11 mouse cellular contexts compared by ENCODE assay signal in genomic region chr12:86103852-86104251, GRCm38 (mm10). TPM values are rescaled to one million over a fixed set of nuclear protein-coding genes. Genes with fewer than 3 reads are reported as not detected.
DNase-seq lines count a peak whose midpoint lies in the region; ATAC-seq and TF ChIP-seq lines count a peak whose summit lies in the region.
"Had no signal": no experiment of that assay in that cellular context is flagged by ENCODE, and none has a peak within 500 bp of the region (broad histone marks: within the 10 kb centered on the region; RNA-seq: fewer than 3 reads in every experiment).

No protein-coding gene starts in this region.

- no peak for TF ChIP-seq POLR2A in cortical plate, adult 2 months (IDR thresholded peaks at IDR 0.05; ENCODE audit: extremely low read depth, insufficient read depth, low read length)

- H3K4me1 ChIP-seq in heart, embryonic 14.5 days (ENCODE audit: control insufficient read depth in 2 of 2, insufficient read depth in 2 of 2, low read length in 2 of 2) = peaks cover 34 to 41% of the 10 kb centered on the region in 2 experiments
- peaks cover 4% of the 10 kb centered on the region; the same call in 1 of the 2 replicates for H3K4me1 ChIP-seq in cortical plate, adult 2 months (ENCODE audit: control insufficient read depth, insufficient read depth, low read length)
- peaks cover 28% of the 10 kb centered on the region for H3K4me1 ChIP-seq in hindbrain, embryonic 13.5 days (replicated peaks)
- peaks cover 40% of the 10 kb centered on the region for H3K4me1 ChIP-seq in midbrain, embryonic 10.5 days

- peak overlapping the region; percentile 98 to 99 for H3K27ac ChIP-seq in heart, embryonic 14.5 days (replicated peaks in 1 of 2; ENCODE audit: control insufficient read depth in 1 of 2, insufficient read depth in 1 of 2, low read depth in 2 of 2, low read length in 2 of 2)
- H3K27ac ChIP-seq in cortical plate, adult 2 months (ENCODE audit: insufficient read depth, low read length) = peak overlapping the region; percentile 71
- H3K27ac ChIP-seq in hindbrain, embryonic 13.5 days = peak overlapping the region; percentile 53
- peak overlapping the region; percentile 70 for H3K27ac ChIP-seq in midbrain, embryonic 10.5 days (replicated peaks)
- H3K27ac ChIP-seq: limb, embryonic 12.5 days had no signal

- DNase-seq in heart, postnatal 14 days = no peak
- DNase-seq in midbrain, embryonic 10.5 days (ENCODE audit: low spot score) = no peak
- no peak for DNase-seq in ovary, adult 18-20 months (ENCODE audit: low spot score)
- DNase-seq in urinary bladder, postnatal 4 days (ENCODE audit: low spot score in 2 of 2) = no peak
- DNase-seq: adrenal gland, adult 2 months; cerebellum, postnatal 36 days had no signal

- H3K36me3 ChIP-seq in heart, embryonic 14.5 days (ENCODE audit: control insufficient read depth, insufficient read depth, low read length) = 0 out of 2 replicates have a peak, but pooled peaks cover 8% of the 10 kb centered on the region
- peaks cover 16% of the 10 kb centered on the region for H3K36me3 ChIP-seq in hindbrain, embryonic 13.5 days
- peaks cover 21% of the 10 kb centered on the region for H3K36me3 ChIP-seq in midbrain, embryonic 10.5 days
- H3K36me3 ChIP-seq: limb, embryonic 12.5 days had no signal

- intact Hi-C loops in heart, postnatal 14 days (cut with DNase I) = no loop called here

- no peaks in the 10 kb centered on the region for H3K9me3 ChIP-seq in heart, embryonic 14.5 days (ENCODE audit: control insufficient read depth, low read length)
- no peaks in the 10 kb centered on the region for H3K9me3 ChIP-seq in hindbrain, embryonic 13.5 days
- H3K9me3 ChIP-seq in midbrain, embryonic 10.5 days (replicated peaks) = no peaks in the 10 kb centered on the region
- H3K9me3 ChIP-seq: limb, embryonic 12.5 days had no signal

- no peak overlapping the region for H3K4me3 ChIP-seq in heart, embryonic 14.5 days (ENCODE audit: control insufficient read depth in 1 of 2, insufficient read depth in 1 of 2, low read depth in 1 of 2, low read length in 2 of 2)
- no peak overlapping the region for H3K4me3 ChIP-seq in cortical plate, adult 2 months (ENCODE audit: insufficient read depth, low read length)
- H3K4me3 ChIP-seq in hindbrain, embryonic 13.5 days = no peak overlapping the region
- H3K4me3 ChIP-seq in midbrain, embryonic 10.5 days = no peak overlapping the region
- H3K4me3 ChIP-seq: limb, embryonic 12.5 days had no signal

- H3K9ac ChIP-seq in heart, embryonic 14.5 days (ENCODE audit: low read length) = peak overlapping the region; percentile 70
- H3K9ac ChIP-seq in hindbrain, embryonic 13.5 days = peak overlapping the region; percentile 40; the same call in 1 of the 2 replicates
- H3K9ac ChIP-seq: limb, embryonic 12.5 days had no signal

- TF ChIP-seq CTCF in cortical plate, adult 2 months (IDR thresholded peaks at IDR 0.05; ENCODE audit: extremely low read depth, insufficient read depth, low read length) = no peak

- 0 out of 2 replicates have a peak, but pooled peaks have one; percentile 8 for ATAC-seq in heart, embryonic 14.5 days (ENCODE audit: insufficient number of reproducible peaks, insufficient read depth, low FRiP score, low read depth)
- no peak for ATAC-seq in hindbrain, embryonic 13.5 days (ENCODE audit: low FRiP score)
- ATAC-seq in erythroid progenitor cell, adult 5-6 weeks (replicated peaks; ENCODE audit: low FRiP score, poor library complexity, severe bottlenecking) = no peak

- H3K4me2 ChIP-seq in heart, embryonic 14.5 days (ENCODE audit: low read length) = peak overlapping the region; percentile 40
- no peak overlapping the region for H3K4me2 ChIP-seq in hindbrain, embryonic 13.5 days
- H3K4me2 ChIP-seq: limb, embryonic 12.5 days had no signal

- H3K27me3 ChIP-seq in heart, embryonic 14.5 days (ENCODE audit: control insufficient read depth, insufficient read depth, low read length) = no peaks in the 10 kb centered on the region
- H3K27me3 ChIP-seq in hindbrain, embryonic 13.5 days = no peaks in the 10 kb centered on the region
- no peaks in the 10 kb centered on the region for H3K27me3 ChIP-seq in midbrain, embryonic 10.5 days (ENCODE audit: low read depth, poor library complexity, severe bottlenecking)
- H3K27me3 ChIP-seq: limb, embryonic 12.5 days had no signal

- WGBS in heart, embryonic 14.5 days = 22% methylated on average over 8 of the region's 8 CpGs
- 41% methylated on average over 8 of the region's 8 CpGs for WGBS in hindbrain, embryonic 13.5 days
- 53% methylated on average over 8 of the region's 8 CpGs for WGBS in midbrain, embryonic 10.5 days

RNA-seq across cellular contexts. Expression of gene Ift43, which starts 21.5 kb away (rescaled TPM):
- 142 and 149 TPM in 2 replicates for polyA plus RNA-seq in heart, embryonic 14.5 days (2014; fragmentation: Nextera tagmentation; extraction: Ambion mirVana)
- 10 to 100 TPM; 24.4 to 26.6 TPM for total RNA-seq in heart, postnatal 14 days (2021)
- 22.1 and 26.2 TPM in 2 replicates for polyA plus RNA-seq in cortical plate, adult 2 months (2012; rRNA removed)
- polyA plus RNA-seq in hindbrain, embryonic 13.5 days (2015; fragmentation: Nextera tagmentation; extraction: Ambion mirVana) = 67.9 and 72.9 TPM in 2 replicates
- polyA plus RNA-seq in midbrain, embryonic 10.5 days (2016; fragmentation: Nextera tagmentation; extraction: Ambion mirVana) = 83.8 and 88.9 TPM in 2 replicates
- not detected in 2 replicates for total RNA-seq in erythroid progenitor cell, adult 5-6 weeks (2015; ENCODE audit: low replicate concordance)
- total RNA-seq in erythroid progenitor cell, adult 5-6 weeks (2017; ENCODE audit: low replicate concordance) = not detected in 2 replicates

RNA-seq across cellular contexts. Expression of gene Tgfb3, which starts 25.0 kb away (rescaled TPM):
- 14.7 and 15.1 TPM in 2 replicates for polyA plus RNA-seq in heart, embryonic 14.5 days (2014; fragmentation: Nextera tagmentation; extraction: Ambion mirVana)
- total RNA-seq in heart, postnatal 14 days (2021) = 10 to 100 TPM; 15.0 to 16.2 TPM
- polyA plus RNA-seq in cortical plate, adult 2 months (2012; rRNA removed) = 10.0 and 10.5 TPM in 2 replicates
- polyA plus RNA-seq in hindbrain, embryonic 13.5 days (2015; fragmentation: Nextera tagmentation; extraction: Ambion mirVana) = 5.4 and 6.1 TPM in 2 replicates
- 5.8 and 7.3 TPM in 2 replicates for polyA plus RNA-seq in midbrain, embryonic 10.5 days (2016; fragmentation: Nextera tagmentation; extraction: Ambion mirVana)
- total RNA-seq in erythroid progenitor cell, adult 5-6 weeks (2015; ENCODE audit: low replicate concordance) = not detected in 2 replicates
- total RNA-seq in erythroid progenitor cell, adult 5-6 weeks (2017; ENCODE audit: low replicate concordance) = not detected in 2 replicates
